In the genomic region with DNA sequence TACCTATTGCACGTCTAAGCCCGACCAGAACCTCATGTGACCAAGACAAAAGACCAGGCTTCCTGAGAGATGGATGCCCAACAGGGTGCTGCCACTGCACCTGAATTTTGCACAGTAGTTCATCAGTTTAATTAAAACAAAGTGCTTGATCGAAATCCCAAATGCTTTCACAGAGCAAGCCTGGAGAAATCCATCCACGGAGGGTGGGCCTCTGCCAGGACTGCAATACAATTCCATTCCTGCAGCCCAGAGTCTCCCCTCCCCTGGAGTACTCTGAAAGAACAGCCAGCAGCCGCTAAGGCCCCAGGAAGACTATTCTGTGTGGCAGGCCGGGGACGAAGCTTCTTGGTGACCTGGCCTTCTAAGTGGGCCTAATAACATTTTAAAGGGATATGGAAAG, we compare ENCODE assay signal across 10 mouse cellular contexts. TPM values are rescaled to one million over a fixed set of nuclear protein-coding genes. Genes with fewer than 3 reads are reported as not detected.
DNase-seq lines count a peak whose midpoint lies in the region; ATAC-seq and TF ChIP-seq lines count a peak whose summit lies in the region.
"Had no signal": no experiment of that assay in that cellular context is flagged by ENCODE, and none has a peak within 500 bp of the region (broad histone marks: within the 10 kb centered on the region; RNA-seq: fewer than 3 reads in every experiment).

No protein-coding gene starts in this region.

- no peaks in the 10 kb centered on the region for H3K36me3 ChIP-seq in liver, postnatal 0 days (replicated peaks; ENCODE audit: insufficient read depth, low read length)
- H3K36me3 ChIP-seq in liver, embryonic 12.5 days, result 0 out of 2 replicates have a peak, but pooled peaks cover 4% of the 10 kb centered on the region
- no peaks in the 10 kb centered on the region for H3K36me3 ChIP-seq in forebrain, embryonic 14.5 days (ENCODE audit: control insufficient read depth, insufficient read depth, low read length)
- no peaks in the 10 kb centered on the region for H3K36me3 ChIP-seq in midbrain, embryonic 13.5 days
- H3K36me3 ChIP-seq: heart, embryonic 10.5 days had no signal

- WGBS in liver, postnatal 0 days (ENCODE audit: insufficient replicate concordance), result 70% methylated on average over 7 of the region's 7 CpGs
- 76% methylated on average over 7 of the region's 7 CpGs for WGBS in liver, embryonic 12.5 days (ENCODE audit: insufficient replicate concordance)
- 4% methylated on average over 7 of the region's 7 CpGs for WGBS in forebrain, embryonic 14.5 days
- 31% methylated on average over 7 of the region's 7 CpGs for WGBS in midbrain, embryonic 13.5 days

- H3K9me3 ChIP-seq in liver, postnatal 0 days (ENCODE audit: low read length), result no peaks in the 10 kb centered on the region
- no peaks in the 10 kb centered on the region for H3K9me3 ChIP-seq in liver, embryonic 12.5 days (replicated peaks)
- H3K9me3 ChIP-seq in forebrain, embryonic 14.5 days (replicated peaks; ENCODE audit: control insufficient read depth, low read length), result no peaks in the 10 kb centered on the region
- H3K9me3 ChIP-seq in midbrain, embryonic 13.5 days, result no peaks in the 10 kb centered on the region
- H3K9me3 ChIP-seq: heart, embryonic 10.5 days had no signal

- no peaks in the 10 kb centered on the region for H3K27me3 ChIP-seq in liver, postnatal 0 days (ENCODE audit: insufficient read depth, low read length)
- H3K27me3 ChIP-seq in liver, embryonic 12.5 days (replicated peaks), result no peaks in the 10 kb centered on the region
- H3K27me3 ChIP-seq in forebrain, embryonic 14.5 days (replicated peaks; ENCODE audit: control insufficient read depth, insufficient read depth, low read length), result no peaks in the 10 kb centered on the region
- no peaks in the 10 kb centered on the region for H3K27me3 ChIP-seq in midbrain, embryonic 13.5 days

- no peak for TF ChIP-seq CTCF in liver, postnatal 0 days (IDR thresholded peaks at IDR 0.05; ENCODE audit: low read depth)

- no peak overlapping the region for H3K4me2 ChIP-seq in liver, postnatal 0 days (ENCODE audit: low read depth, low read length)
- no peak overlapping the region for H3K4me2 ChIP-seq in liver, embryonic 12.5 days
- H3K4me2 ChIP-seq in forebrain, embryonic 14.5 days (ENCODE audit: low read length), result no peak overlapping the region
- no peak overlapping the region for H3K4me2 ChIP-seq in midbrain, embryonic 13.5 days (replicated peaks)

- no peak overlapping the region for H3K4me3 ChIP-seq in liver, postnatal 0 days (ENCODE audit: low read depth, low read length)
- H3K4me3 ChIP-seq in liver, embryonic 12.5 days, result no peak overlapping the region
- H3K4me3 ChIP-seq in brown adipose tissue, adult 24 weeks (ENCODE audit: insufficient read depth, low read depth, low read length), result no peak overlapping the region
- H3K4me3 ChIP-seq in forebrain, embryonic 14.5 days (ENCODE audit: low read depth, low read length), result no peak overlapping the region
- no peak overlapping the region for H3K4me3 ChIP-seq in midbrain, embryonic 13.5 days (replicated peaks)
- H3K4me3 ChIP-seq: heart, embryonic 10.5 days had no signal

- TF ChIP-seq EP300 in liver, postnatal 0 days (IDR thresholded peaks at IDR 0.05; ENCODE audit: low read depth), result no peak

- H3K9ac ChIP-seq in liver, postnatal 0 days (replicated peaks), result no peak overlapping the region
- no peak overlapping the region for H3K9ac ChIP-seq in liver, embryonic 12.5 days
- peak overlapping the region; percentile 35; the same call in 1 of the 2 replicates for H3K9ac ChIP-seq in forebrain, embryonic 14.5 days (ENCODE audit: low read length)
- H3K9ac ChIP-seq in midbrain, embryonic 13.5 days (replicated peaks), result no peak overlapping the region

- ATAC-seq in liver, postnatal 0 days, result no peak
- ATAC-seq in liver, embryonic 12.5 days, result no peak
- peak; percentile 52; the same call in 1 of the 2 replicates for ATAC-seq in forebrain, embryonic 14.5 days
- peak; percentile 29; the same call in 1 of the 2 replicates for ATAC-seq in midbrain, embryonic 13.5 days

- peaks cover 40% of the 10 kb centered on the region for H3K4me1 ChIP-seq in liver, postnatal 0 days (ENCODE audit: insufficient read depth)
- H3K4me1 ChIP-seq in liver, embryonic 12.5 days, result peaks cover 67% of the 10 kb centered on the region
- peaks cover 50% of the 10 kb centered on the region for H3K4me1 ChIP-seq in brown adipose tissue, adult 24 weeks (ENCODE audit: control insufficient read depth, insufficient read depth, insufficient read length, low read length)
- H3K4me1 ChIP-seq in forebrain, embryonic 14.5 days (ENCODE audit: control insufficient read depth, insufficient read depth, low read length), result peaks cover 29% of the 10 kb centered on the region
- H3K4me1 ChIP-seq in midbrain, embryonic 13.5 days (replicated peaks), result peaks cover 45% of the 10 kb centered on the region

- peak overlapping the region; percentile 34; the same call in 1 of the 2 replicates for H3K27ac ChIP-seq in liver, postnatal 0 days (ENCODE audit: low read depth)
- no peak overlapping the region for H3K27ac ChIP-seq in liver, embryonic 12.5 days
- H3K27ac ChIP-seq in brown adipose tissue, adult 24 weeks (replicated peaks; ENCODE audit: low read depth, low read length), result peak overlapping the region; percentile 77
- peak overlapping the region; percentile 80 for H3K27ac ChIP-seq in forebrain, embryonic 14.5 days (ENCODE audit: low read depth, low read length)
- H3K27ac ChIP-seq in midbrain, embryonic 13.5 days, result peak overlapping the region; percentile 61; the same call in 1 of the 2 replicates
- H3K27ac ChIP-seq: heart, embryonic 10.5 days had no signal

- no peak for DNase-seq in liver, postnatal 0 days
- peak; percentile 70 for DNase-seq in forebrain, embryonic 14.5 days (ENCODE audit: low spot score)
- DNase-seq in adrenal gland, adult 18-20 months (ENCODE audit: low spot score in 2 of 2), result no peak
- no peak for DNase-seq in cerebellum, adult 11-12 months
- DNase-seq: kidney, postnatal 25 days; lung, postnatal 14 days had no signal

RNA-seq across cellular contexts. Expression of a gene that starts 50.6 kb away (rescaled TPM):
- 6.8 and 9.1 TPM in 2 replicates for polyA plus RNA-seq in liver, postnatal 0 days (2015; fragmentation: Nextera tagmentation; extraction: Ambion mirVana)
- 9.7 and 9.9 TPM in 2 replicates for polyA plus RNA-seq in liver, embryonic 12.5 days (2016; fragmentation: Nextera tagmentation; extraction: Ambion mirVana)
- polyA plus RNA-seq in brown adipose tissue, adult 24 weeks (2012; ENCODE audit: insufficient read depth, insufficient read length, missing spikeins), result 13.8 and 23.1 TPM in 2 replicates
- 31.4 and 38.9 TPM in 2 replicates for polyA plus RNA-seq in forebrain, embryonic 14.5 days (2014; fragmentation: Nextera tagmentation; extraction: Ambion mirVana)
- polyA plus RNA-seq in midbrain, embryonic 13.5 days (2015; fragmentation: Nextera tagmentation; extraction: Ambion mirVana), result 35.0 and 36.7 TPM in 2 replicates
- total RNA-seq in adrenal gland, adult 18-20 months (2021), result 10 to 100 TPM; 13.3 to 16.1 TPM

RNA-seq across cellular contexts. Expression of a gene that starts 59.4 kb away (rescaled TPM):
- 78.8 and 79.6 TPM in 2 replicates for polyA plus RNA-seq in liver, postnatal 0 days (2015; fragmentation: Nextera tagmentation; extraction: Ambion mirVana)
- polyA plus RNA-seq in liver, embryonic 12.5 days (2016; fragmentation: Nextera tagmentation; extraction: Ambion mirVana), result 159 and 164 TPM in 2 replicates
- 105 and 113 TPM in 2 replicates for polyA plus RNA-seq in brown adipose tissue, adult 24 weeks (2012; ENCODE audit: insufficient read depth, insufficient read length, missing spikeins)
- 171 and 177 TPM in 2 replicates for polyA plus RNA-seq in forebrain, embryonic 14.5 days (2014; fragmentation: Nextera tagmentation; extraction: Ambion mirVana)
- polyA plus RNA-seq in midbrain, embryonic 13.5 days (2015; fragmentation: Nextera tagmentation; extraction: Ambion mirVana), result 175 and 178 TPM in 2 replicates
- total RNA-seq in adrenal gland, adult 18-20 months (2021), result 10 to 100 TPM; 95.1 to 95.5 TPM

Comparison
In these comparisons a context has a peak if more than half of its experiments do, and no peak if none do; other contexts are left out.
1. ATAC-seq: peak in forebrain, embryonic 14.5 days (single experiment) and midbrain, embryonic 13.5 days (single experiment); none in liver, postnatal 0 days (single experiment) and liver, embryonic 12.5 days (single experiment).